Mouse (Mus musculus) intestine, embryonic 15.5 days (tissue): ENCODE measurements at regions not wholly inside any gene's neighbourhood (a gene's known extent, or its start where the extent isn't known, plus 50 kb on each side); places are given as distances from the start of the nearest gene placed in this dataset.

Experiments used
- ATAC-seq: fragments of 200-750 bp; cut with Nextera tagmentation; 2 replicates; pipeline ENCODE4 v1.8.0; 2017; ENCODE audit warnings: moderate TSS enrichment, moderate library complexity
- H3K27ac ChIP-seq: fragments of 300-500 bp; sonication (generic); 2 replicates; pipeline ENCODE4 v1.5.1; 2015; ENCODE audit warnings: mild to moderate bottlenecking, inconsistent platforms
- H3K27me3 ChIP-seq: fragments of 300-500 bp; sonication (generic); replicated peaks from 2 replicates; pipeline ENCODE4 v1.6.1; 2015; ENCODE audit warnings: inconsistent platforms
- H3K36me3 ChIP-seq: fragments of 300-500 bp; sonication (generic); 2 replicates; pipeline ENCODE4 v1.6.1; 2015; ENCODE audit warnings: inconsistent platforms
- H3K4me1 ChIP-seq: fragments of 300-500 bp; sonication (generic); replicated peaks from 2 replicates; pipeline ENCODE4 v1.6.1; 2015; ENCODE audit warnings: inconsistent platforms
- H3K4me2 ChIP-seq: fragments of 300-500 bp; sonication (generic); replicated peaks from 2 replicates; pipeline ENCODE4 v1.6.1; 2015; ENCODE audit warnings: mild to moderate bottlenecking, inconsistent platforms
- H3K4me3 ChIP-seq: fragments of 300-500 bp; sonication (generic); replicated peaks from 2 replicates; pipeline ENCODE4 v1.5.1; 2015; ENCODE audit warnings: inconsistent platforms
- H3K9ac ChIP-seq: fragments of 300-500 bp; sonication (generic); 2 replicates; pipeline ENCODE4 v1.6.1; 2015; ENCODE audit warnings: inconsistent platforms
- H3K9me3 ChIP-seq: fragments of 300-500 bp; sonication (generic); 2 replicates; pipeline ENCODE4 v1.6.1; 2016; ENCODE audit warnings: inconsistent platforms
- WGBS: fragments of 180-500 bp; shearing (Covaris S2); methylation state at CpG from one replicate; pipeline ENCODE4 v1.1.7; 2015; 5-methylcytosine and 5-hydroxymethylcytosine counted together

- ATAC-seq = no peak
- H3K27me3 ChIP-seq = no peaks in the 10 kb centered on the region
- WGBS = 44% methylated on average over 3 of the region's 3 CpGs
- no peak overlapping the region for H3K4me2 ChIP-seq
- no peaks in the 10 kb centered on the region for H3K9me3 ChIP-seq
- H3K27ac ChIP-seq = 0 out of 2 replicates have a peak overlapping the region, but pooled peaks have one; percentile 11
- H3K36me3 ChIP-seq = no peaks in the 10 kb centered on the region
- H3K9ac ChIP-seq = no peak overlapping the region
- peaks cover 8% of the 10 kb centered on the region for H3K4me1 ChIP-seq
- no peak overlapping the region for H3K4me3 ChIP-seq
Measured at GRCm38 (mm10) chr10:17559980-17560379, 163.0 kb upstream of the Cited2 start.

- no peaks in the 10 kb centered on the region for H3K27me3 ChIP-seq
- 42% methylated on average over 7 of the region's 7 CpGs for WGBS
- no peak overlapping the region for H3K9ac ChIP-seq
- peaks cover 8% of the 10 kb centered on the region for H3K4me1 ChIP-seq
- H3K4me3 ChIP-seq = no peak overlapping the region
- no peak overlapping the region for H3K4me2 ChIP-seq
- no peak overlapping the region for H3K27ac ChIP-seq
- H3K9me3 ChIP-seq = no peaks in the 10 kb centered on the region
- H3K36me3 ChIP-seq = no peaks in the 10 kb centered on the region
- no peak for ATAC-seq
Measured at GRCm38 (mm10) chr10:17561466-17561865, 161.6 kb upstream of the Cited2 start.

- no peak for ATAC-seq
- H3K4me3 ChIP-seq = no peak overlapping the region
- 70% methylated on average over 5 of the region's 5 CpGs for WGBS
Measured at GRCm38 (mm10) chr10:17561977-17562376, 161.0 kb upstream of the Cited2 start.

GRCm38 (mm10) chr10:17562410-17563350 is 160.3 kb upstream of the Cited2 start:
- Histone ChIP-seq H3K36me3 (no peaks in the 10 kb centered on the region), H3K4me3 (no peak overlapping the region), H3K9ac (no peak overlapping the region), H3K27ac (no peak overlapping the region), H3K4me1 (peaks cover 8% of the 10 kb centered on the region), H3K9me3 (no peaks in the 10 kb centered on the region), H3K27me3 (no peaks in the 10 kb centered on the region), H3K4me2 (no peak overlapping the region)
- 53% methylated on average over 7 of the region's 7 CpGs for WGBS
- ATAC-seq = no peak

More at GRCm38 (mm10) chr10:17561977-17562376, 161.0 kb upstream of the Cited2 start:
- H3K36me3 ChIP-seq = no peaks in the 10 kb centered on the region
- H3K27ac ChIP-seq = no peak overlapping the region
- H3K27me3 ChIP-seq = no peaks in the 10 kb centered on the region
- no peak overlapping the region for H3K9ac ChIP-seq
- no peak overlapping the region for H3K4me2 ChIP-seq
- H3K4me1 ChIP-seq = peaks cover 8% of the 10 kb centered on the region
- H3K9me3 ChIP-seq = no peaks in the 10 kb centered on the region

- no peak for ATAC-seq
- H3K9ac ChIP-seq = no peak overlapping the region
- H3K4me1 ChIP-seq = peaks cover 8% of the 10 kb centered on the region
- H3K9me3 ChIP-seq = no peaks in the 10 kb centered on the region
- H3K27ac ChIP-seq = no peak overlapping the region
- H3K36me3 ChIP-seq = no peaks in the 10 kb centered on the region
- no peaks in the 10 kb centered on the region for H3K27me3 ChIP-seq
- WGBS = 54% methylated on average over 4 of the region's 4 CpGs
- no peak overlapping the region for H3K4me2 ChIP-seq
- H3K4me3 ChIP-seq = no peak overlapping the region
Measured at GRCm38 (mm10) chr10:17563351-17563749, 159.7 kb upstream of the Cited2 start.

GRCm38 (mm10) chr10:17564895-17565620 is 158.0 kb upstream of the Cited2 start:
- no peaks in the 10 kb centered on the region for H3K36me3 ChIP-seq
- WGBS = 71% methylated on average over 6 of the region's 6 CpGs

GRCm38 (mm10) chr10:17566975-17567374 is 156.0 kb upstream of the Cited2 start:
- ATAC-seq = no peak
- 81% methylated on average over 5 of the region's 5 CpGs for WGBS
- H3K4me2 ChIP-seq = no peak overlapping the region

More at GRCm38 (mm10) chr10:17564895-17565620, 158.0 kb upstream of the Cited2 start:
- no peak for ATAC-seq
- Histone ChIP-seq H3K4me3 (no peak overlapping the region), H3K9me3 (no peaks in the 10 kb centered on the region), H3K4me2 (no peak overlapping the region), H3K27ac (no peak overlapping the region), H3K9ac (no peak overlapping the region), H3K27me3 (no peaks in the 10 kb centered on the region), H3K4me1 (peaks cover 8% of the 10 kb centered on the region)

GRCm38 (mm10) chr10:17567631-17568030 is 155.4 kb upstream of the Cited2 start:
- no peak overlapping the region for H3K9ac ChIP-seq
- no peaks in the 10 kb centered on the region for H3K9me3 ChIP-seq
- no peaks in the 10 kb centered on the region for H3K36me3 ChIP-seq
- ATAC-seq = no peak
- no peaks in the 10 kb centered on the region for H3K4me1 ChIP-seq
- 85% methylated on average over 3 of the region's 3 CpGs for WGBS
- H3K4me2 ChIP-seq = no peak overlapping the region
- H3K4me3 ChIP-seq = no peak overlapping the region
- H3K27me3 ChIP-seq = no peaks in the 10 kb centered on the region
- no peak overlapping the region for H3K27ac ChIP-seq

More at GRCm38 (mm10) chr10:17566975-17567374, 156.0 kb upstream of the Cited2 start:
- no peak overlapping the region for H3K4me3 ChIP-seq
- H3K9me3 ChIP-seq = no peaks in the 10 kb centered on the region
- H3K4me1 ChIP-seq = peaks cover 5% of the 10 kb centered on the region
- no peaks in the 10 kb centered on the region for H3K27me3 ChIP-seq
- no peak overlapping the region for H3K27ac ChIP-seq
- H3K36me3 ChIP-seq = no peaks in the 10 kb centered on the region
- no peak overlapping the region for H3K9ac ChIP-seq

GRCm38 (mm10) chr10:17569577-17570113 is 153.4 kb upstream of the Cited2 start:
- peak; percentile 95 for ATAC-seq
- Histone ChIP-seq H3K27me3 (no peaks in the 10 kb centered on the region), H3K4me1 (no peaks in the 10 kb centered on the region; the same call in 1 of the 2 replicates), H3K27ac (peak overlapping the region; percentile 66), H3K4me2 (0 out of 2 replicates have a peak overlapping the region, but pooled peaks have one; percentile 14), H3K4me3 (no peak overlapping the region), H3K9me3 (no peaks in the 10 kb centered on the region), H3K36me3 (no peaks in the 10 kb centered on the region), H3K9ac (no peak overlapping the region)
- WGBS = 60% methylated on average over 6 of the region's 6 CpGs

- no peaks in the 10 kb centered on the region for H3K27me3 ChIP-seq
- H3K9ac ChIP-seq = no peak overlapping the region
- H3K9me3 ChIP-seq = no peaks in the 10 kb centered on the region
- no peak for ATAC-seq
- no peak overlapping the region for H3K4me3 ChIP-seq
- peaks cover 7% of the 10 kb centered on the region for H3K4me1 ChIP-seq
- no peak overlapping the region for H3K4me2 ChIP-seq
- WGBS = 35% methylated on average over 3 of the region's 3 CpGs
- peak overlapping the region; percentile 80 for H3K27ac ChIP-seq
- H3K36me3 ChIP-seq = no peaks in the 10 kb centered on the region
Measured at GRCm38 (mm10) chr10:17574894-17575293, 148.1 kb upstream of the Cited2 start.

- no peaks in the 10 kb centered on the region for H3K36me3 ChIP-seq
- H3K4me3 ChIP-seq = no peak overlapping the region
- 55% methylated on average over 10 of the region's 10 CpGs for WGBS
- ATAC-seq = peak; percentile 93
- no peaks in the 10 kb centered on the region for H3K9me3 ChIP-seq
- peak overlapping the region; percentile 80 for H3K27ac ChIP-seq
- H3K27me3 ChIP-seq = no peaks in the 10 kb centered on the region
- H3K4me1 ChIP-seq = peaks cover 7% of the 10 kb centered on the region
- H3K4me2 ChIP-seq = 0 out of 2 replicates have a peak overlapping the region, but pooled peaks have one; percentile 6
- H3K9ac ChIP-seq = no peak overlapping the region
Measured at GRCm38 (mm10) chr10:17575448-17576332, 147.3 kb upstream of the Cited2 start.
